Mouse (Mus musculus) right cerebral cortex, postnatal 4 days (tissue): ENCODE data around the gene Has3.
"Not testable (repeated sequence)": the region's sequence is repeated elsewhere in the genome, so short reads cannot be mapped to it uniquely, and the experiment has no call there.

ENCODE experiments used
- DNase-seq: peaks from one replicate; pipeline ENCODE4 v3.0.0-alpha.2; 2022

The Has3 gene

DNA sequence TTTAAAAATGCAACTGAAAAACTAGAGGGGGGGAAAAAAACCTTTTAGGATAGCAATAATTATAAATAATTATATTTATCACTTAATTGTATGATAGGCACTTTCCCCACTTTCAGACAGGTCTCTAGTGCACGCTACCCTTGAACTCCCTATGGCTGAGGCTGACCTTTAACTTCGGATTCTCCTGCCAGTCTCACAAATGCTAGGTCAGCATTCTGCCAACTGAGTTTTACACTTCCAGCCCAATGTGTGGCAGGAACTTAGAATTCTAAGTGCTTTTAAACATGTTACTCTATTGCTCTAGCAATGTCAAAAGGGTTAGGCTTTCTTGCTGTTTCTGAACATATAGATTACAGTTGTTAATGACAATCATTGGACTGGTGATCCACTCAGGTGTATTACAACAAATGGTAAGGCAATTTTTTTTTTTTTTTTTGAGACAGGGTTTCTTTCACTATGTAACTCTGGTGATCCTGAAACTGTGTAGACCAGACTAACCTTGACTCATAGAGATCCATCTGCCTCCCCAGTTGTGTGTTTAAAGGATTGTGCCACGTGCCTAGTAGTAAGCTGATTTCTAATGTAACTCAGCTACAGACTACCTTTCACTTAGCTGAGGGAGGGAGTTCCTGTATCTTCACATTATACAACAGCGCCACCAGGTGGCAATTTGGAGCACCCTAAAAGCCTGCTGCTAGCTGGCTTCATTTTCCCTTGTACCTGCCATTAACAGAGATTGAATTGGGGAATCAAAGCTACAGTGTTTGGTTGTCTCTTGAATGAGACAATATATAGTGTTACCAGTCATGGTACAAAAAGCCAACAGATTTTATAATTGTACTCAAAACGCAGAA, 17.5 kb downstream of the Has3 start:
- peak; percentile 87 for DNase-seq

DNA sequence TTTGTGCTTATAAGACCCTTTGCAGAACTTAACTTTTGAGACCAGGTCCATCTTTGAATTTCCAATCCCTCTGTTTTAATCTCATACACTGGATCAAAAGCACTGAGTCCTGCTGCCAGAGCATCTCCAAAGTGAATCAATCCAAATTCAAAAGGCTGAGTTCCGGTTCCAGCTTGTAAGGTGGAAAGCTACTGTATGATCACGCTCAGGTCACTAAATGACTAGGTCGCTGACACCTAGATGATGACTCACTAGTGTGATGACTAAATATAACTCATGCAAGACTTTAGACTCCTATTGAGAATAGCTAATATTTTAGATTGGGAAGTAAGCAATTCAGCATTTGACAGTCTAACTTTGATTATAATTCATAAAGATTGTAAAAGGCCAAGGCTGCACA, 18.8 kb downstream of the Has3 start:
- DNase-seq, result no peak

DNA sequence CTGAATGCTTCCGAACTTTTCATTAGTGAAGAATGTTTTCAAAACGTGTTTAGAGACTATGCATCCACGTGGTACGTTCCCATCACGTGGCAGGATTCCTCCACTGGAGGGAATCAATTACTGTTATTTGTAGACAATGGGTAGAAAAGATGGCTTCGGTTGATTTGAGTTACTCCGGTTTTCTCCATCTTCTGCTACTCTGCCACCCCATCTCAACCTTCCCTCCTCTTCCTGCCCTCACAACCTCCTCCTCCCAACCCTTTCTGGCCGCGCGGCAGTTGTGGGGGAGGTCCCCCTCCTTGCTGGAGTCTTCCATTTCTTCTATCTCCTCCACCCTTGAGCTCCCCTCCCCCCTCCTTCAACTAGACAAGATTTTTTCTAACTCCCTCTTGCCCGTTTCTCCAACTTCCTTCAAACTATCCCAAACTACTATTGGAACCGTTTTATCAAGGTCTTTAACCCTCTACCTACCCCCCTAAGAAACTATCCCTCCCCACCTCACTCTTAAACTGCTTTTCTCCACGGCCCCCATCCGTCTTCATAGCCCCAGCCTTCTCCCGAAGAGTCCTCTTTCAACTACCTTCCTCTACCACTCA, 22.3 kb downstream of the Has3 start:
- DNase-seq, result no peak

DNA sequence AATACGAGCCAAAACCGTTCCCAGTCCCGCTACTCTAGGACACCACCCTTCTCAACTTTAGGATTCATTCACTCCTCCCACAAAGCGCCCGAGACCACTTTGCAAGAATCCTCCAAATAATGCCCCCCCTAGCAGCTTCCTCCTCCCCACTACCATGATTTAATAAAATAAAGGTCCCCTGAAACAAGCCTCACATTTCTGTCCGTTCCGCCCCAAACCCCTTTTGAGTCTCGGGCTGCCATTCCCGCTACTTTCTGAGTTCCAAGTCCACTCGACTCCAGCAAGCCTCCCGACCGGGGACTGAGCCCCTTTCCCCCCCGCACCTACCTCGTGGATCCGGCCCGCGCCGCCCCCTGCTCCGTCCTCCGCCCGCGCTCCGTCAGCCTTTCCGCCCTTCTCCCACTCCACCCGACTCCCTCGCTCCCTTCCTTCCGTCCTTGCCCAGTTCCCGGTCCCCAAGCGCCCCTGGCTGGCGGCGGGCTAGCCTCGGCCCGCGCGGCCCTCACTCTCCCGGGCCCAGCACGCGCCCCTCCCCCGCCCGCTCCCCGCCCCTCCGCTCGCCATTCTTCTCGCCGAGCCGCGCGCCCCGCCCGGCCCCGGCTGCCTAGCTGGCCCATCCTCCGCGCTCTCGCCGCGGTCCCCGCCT, 22.9 kb downstream of the Has3 start:
- peak; percentile 60 for DNase-seq

DNA sequence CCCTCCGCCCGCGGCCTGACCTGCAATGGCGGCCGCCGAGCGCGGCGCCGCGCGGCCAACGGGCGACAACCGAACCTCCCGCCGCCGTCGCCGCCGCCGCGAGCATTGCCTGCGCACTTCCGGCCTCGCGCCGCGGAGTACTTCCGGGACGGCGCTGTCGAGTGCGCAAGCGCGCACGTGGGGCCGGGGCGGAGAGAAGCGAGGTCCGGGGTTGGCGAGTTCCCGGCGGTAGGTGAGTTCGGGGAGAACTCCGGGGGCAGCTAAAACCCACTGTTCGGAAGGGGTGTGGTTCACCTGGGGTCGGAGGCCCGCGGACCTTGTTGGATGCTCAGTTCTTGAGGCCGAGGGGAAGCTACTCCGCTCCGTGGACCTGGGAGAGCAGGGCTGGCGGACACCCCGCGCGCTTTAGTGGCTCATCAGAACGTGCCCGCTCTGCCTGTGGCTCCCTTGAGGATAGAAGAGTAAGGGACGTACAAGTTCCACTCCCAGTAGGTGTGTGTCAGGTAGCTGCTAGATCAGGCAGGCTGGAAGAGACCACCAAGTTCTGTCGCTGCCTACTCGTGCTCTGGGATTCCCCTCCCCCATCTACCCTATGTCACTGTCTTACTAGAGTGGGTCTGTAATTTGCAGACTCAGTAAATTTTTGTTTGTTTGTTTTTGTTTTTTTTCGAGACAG, 23.6 kb downstream of the Has3 start, which contains the start of gene Utp4:
TSS of gene Utp4 (plus strand) at position 156 of the 676 bp plus-strand sequence.
- peak; percentile 83 for DNase-seq

DNA sequence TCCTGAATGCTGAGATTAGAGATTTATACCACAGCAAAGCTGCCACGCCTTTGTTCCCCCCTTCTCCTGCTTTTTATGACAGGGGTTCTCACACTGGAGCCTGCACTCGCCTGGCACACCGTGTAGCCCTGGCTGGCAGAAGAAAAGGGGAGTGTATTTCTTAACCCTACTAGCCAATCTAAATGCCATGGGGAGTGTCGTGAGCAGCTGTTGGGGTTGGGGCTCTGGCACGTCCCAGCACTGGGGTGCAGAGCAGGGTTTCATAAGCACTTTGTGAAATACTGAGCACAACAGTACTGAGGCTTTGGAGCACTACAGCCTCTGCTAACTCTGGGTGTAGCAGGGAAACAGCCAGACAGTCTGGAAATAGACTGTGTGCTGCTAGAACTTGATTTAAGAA, 29.4 kb downstream of the Has3 start:
- no peak for DNase-seq

DNA sequence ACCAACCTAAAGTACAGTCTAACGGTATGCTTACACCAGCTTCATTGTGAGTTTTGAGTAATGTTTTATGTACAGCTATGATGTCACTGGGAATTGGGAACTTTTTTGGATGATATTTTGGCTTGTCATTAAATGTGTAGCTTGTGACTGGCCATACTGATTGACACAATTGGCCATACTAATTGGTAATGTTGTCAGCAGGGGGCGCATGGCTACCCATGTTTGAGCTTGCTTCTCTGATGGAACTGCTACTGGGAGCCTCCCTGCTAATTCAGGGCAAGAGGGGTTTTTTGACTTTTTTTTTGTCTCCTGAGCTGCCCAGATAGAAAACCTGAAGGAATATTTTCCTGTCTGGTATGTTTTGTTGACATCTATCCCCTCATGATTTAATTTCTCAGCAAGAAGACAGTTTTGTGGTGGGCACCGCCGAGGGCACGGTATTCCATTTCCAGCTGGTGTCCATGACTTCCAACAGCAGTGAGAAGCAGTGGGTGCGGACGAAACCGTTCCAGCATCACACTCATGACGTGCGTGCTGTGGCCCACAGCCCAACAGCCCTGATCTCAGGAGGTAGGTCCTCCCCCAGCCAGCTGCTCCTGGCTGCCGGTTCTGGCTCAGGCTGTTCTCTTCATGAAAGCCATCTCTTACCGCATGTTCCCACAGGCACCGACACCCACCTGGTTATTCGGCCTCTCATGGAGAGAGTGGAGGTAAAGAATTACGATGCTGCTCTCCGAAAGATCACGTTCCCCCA, 35.9 kb downstream of the Has3 start:
- peak; percentile 57 for DNase-seq

DNA sequence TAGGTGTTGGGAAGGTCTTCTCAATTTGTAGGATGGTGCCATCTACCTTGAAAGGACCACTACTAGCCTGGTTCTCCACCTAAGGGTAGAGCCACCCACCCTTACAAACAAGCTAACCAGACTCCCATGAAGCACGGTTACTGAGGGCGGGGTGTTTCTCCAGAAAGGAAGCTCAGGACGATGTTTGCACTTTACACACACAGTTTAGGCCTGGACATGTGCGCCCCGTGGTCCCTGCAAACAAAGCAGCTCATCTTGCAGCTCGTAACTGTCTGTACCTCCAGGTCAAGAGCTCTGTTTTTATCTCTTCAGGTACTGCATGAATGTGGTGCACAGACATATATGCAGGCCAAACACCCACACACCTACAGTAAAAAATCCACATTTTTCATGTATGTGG, 36.6 kb downstream of the Has3 start:
- no peak for DNase-seq

DNA sequence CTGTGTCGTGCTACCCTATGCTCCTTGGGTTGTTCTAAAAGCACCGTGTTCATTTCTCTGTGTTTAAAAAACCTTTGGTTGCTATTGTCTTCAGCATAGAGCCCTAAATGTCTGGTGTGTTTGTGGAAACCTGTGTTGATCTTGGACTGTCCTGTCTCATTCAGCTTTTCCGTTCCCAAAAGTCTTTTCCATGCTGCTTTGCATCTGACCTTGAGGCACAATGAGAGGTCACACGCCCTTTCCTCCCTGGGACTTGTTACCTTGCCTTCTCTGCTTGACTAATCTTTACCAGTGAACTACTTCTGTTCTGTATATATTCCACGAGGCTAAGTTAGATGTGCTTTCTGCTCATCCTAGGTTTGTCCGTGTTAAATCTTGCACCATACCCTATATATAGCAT, 37.4 kb downstream of the Has3 start:
- DNase-seq, result no peak

DNA sequence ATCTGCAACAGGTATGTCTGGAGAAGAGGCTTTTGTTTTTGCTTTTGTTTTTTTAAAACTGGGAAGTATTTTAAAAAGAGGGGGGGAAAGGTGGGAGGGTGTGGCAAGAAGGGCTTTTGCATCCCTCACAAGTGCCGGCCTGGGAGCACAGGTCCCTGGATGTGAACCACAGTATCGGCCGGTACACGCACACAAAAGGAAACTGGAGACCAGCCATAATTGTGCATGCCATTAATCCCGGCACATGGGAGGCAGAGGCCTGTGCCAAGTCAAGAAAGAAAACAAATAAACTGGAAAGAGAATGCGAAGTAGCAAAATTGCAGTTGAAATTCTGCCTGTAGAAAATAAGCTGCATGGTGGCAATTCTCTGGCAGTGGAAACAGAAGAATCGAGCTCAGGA, 38.2 kb downstream of the Has3 start:
- DNase-seq, result no peak

DNA sequence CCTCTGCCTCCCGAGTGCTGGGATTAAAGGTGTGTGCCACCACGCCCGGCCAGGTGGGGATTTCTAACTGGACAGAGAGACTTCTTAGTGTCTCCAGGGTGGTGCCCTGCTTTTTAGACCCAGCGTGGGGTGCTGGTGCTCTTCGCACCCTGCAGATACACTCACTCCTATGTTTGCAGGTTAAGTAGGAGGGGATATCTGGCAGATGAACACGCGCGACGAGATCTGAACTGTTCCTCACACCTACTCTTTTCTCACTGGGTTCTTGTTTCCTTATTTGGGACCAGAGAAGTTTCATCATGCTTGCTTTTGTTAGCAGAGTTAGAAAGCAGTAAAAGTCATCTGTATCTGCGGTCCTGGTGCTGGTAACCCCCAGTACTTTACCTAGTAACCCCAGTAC, 43.6 kb downstream of the Has3 start:
- DNase-seq, result no peak

DNA sequence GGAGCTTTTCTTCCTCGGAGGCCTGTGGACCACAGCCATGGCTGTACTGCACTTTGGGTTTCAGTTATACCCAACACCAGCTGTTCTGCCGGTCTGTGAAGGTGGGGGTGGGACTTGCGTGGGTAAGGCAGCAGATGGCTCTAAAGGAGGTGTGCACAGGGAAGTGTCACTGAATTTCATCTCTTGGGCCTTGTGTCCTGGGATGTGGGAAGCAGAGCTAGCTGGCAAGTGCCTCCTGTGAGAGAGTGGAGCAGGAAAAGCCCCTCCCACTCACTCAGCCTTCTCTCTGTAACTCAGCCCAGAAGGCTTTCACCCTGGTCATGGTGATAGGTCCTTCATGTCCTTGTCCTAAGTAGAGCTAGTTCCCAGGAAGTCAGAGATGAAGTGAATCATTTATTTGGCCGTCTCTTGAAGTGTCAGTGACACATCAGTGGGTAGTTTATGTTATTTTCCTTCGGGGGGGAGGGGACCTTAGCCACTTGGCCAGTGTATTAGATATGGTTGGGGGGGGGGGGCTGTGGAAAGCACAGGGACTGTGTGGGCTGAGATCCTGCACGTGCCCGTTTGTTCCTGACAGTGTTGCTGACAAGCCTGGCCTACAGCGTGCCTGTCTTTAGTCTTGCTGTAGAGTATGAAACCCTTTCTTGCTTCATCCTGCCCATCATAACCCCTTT, 49.8 kb downstream of the Has3 start:
- no peak for DNase-seq

DNA sequence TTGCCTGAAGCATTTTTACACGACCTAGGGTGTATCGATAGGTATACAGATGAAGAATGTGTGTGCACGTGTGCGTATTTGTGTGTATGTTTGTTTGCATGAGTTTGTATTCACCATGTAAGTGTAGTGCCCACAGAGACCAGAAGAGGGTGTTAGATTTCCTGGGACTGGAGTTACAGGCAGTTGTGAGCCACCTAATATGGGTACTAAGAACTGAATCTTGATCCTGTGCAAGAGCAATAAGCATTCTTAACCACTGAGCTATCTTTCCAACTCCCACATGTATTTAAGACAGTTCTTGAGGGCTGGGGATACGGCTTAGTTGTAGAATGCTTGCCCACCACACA, 50.3 kb downstream of the Has3 start:
- no peak for DNase-seq

DNA sequence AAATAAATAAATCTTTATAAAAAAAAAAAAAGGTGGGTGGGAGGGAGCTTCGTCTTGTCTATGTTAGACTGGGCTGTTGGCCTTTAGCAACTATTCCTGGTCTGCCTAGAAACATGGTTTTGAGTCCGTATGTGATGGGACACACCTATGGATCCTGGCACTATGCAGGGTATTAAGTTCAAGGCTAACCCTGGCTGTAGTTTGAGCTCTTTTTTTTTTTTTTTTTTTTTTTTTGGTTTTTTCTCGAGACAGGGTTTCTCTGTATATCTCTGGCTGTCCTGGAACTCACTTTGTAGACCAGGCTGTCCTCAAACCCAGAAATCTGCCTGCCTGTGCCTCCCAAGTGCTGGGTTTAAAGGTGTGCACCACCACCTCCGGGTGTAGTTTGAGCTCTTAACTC, 54.0 kb downstream of the Has3 start:
- no peak for DNase-seq

DNA sequence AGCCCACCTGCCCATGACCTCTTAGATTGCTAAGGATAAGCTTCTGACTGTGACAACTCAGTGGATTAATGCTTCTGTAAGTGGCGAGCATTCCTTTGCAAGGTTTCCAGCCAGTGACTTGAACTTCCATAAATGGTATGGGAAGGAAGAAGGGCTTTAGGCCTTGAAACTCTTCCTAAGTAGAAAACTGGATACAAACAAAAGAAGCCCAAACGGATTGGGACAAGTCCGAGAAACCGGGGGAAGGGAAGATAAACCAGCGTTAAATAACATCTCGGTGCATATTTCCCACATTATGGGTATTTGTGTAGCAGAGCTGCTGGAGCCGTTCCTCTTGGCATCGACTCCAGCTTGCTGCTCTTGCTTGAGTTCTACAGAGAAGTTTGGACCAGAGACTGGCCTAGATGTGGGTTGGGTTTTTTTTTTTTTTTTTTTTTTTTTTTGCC, 54.9 kb downstream of the Has3 start:
- DNase-seq, result no peak

DNA sequence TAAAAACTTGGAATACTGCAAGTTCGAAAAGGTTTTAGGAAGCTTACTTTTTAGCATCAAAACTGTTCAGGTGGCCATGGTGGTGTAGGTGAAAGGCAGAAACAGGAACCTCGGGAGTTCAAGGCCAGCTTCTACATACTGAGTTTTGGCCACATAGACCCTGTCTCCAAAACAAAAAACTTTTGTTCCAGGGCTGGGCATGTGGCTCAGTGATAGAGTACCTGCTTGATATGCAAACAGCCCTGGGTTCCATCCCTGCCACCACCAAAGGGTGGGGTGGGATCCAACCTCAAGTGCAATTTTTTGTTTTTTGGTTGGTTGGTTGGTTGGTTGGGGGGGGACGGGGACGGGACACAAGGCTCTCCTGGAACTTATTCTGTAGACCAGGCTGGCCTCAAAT, 55.4 kb downstream of the Has3 start:
- no peak for DNase-seq

DNA sequence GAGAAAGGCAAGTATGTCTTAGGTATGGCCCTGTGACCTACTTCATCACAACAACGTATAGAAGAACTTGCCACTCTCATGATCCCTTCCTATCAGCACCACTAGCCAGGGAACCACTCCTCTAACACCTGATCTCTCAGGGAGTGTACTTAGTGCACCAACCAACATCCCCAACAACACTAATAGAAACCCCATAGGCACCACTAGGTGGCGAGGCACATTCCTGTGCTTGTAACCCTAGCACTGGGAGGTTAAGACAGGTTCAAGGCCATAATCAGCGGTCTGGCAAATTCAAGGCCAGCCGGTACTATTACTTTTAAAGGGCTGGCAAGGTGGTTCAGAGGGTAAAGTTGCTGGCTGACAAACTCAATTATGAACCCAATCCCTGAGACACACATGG, 57.2 kb downstream of the Has3 start:
- no peak for DNase-seq

DNA sequence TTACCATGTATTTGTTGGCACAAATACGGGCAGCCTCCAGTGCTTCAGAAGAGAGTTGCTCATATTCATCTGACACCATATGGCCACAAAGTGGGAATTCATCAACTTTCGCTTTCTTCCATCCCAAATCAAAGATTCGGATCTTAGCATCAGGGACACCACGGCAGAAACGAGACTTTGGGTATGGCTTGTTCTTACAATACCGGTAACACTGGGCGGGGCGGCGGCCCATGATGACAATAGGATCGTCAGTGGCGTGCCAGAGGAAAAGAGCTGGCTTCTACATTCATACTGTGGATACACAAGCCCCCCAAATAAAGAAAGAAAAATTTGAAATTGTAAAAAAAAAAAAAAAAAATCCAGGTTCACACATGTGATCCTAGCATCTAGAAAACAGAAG, 58.1 kb downstream of the Has3 start:
- DNase-seq, result not testable (repeated sequence)

DNA sequence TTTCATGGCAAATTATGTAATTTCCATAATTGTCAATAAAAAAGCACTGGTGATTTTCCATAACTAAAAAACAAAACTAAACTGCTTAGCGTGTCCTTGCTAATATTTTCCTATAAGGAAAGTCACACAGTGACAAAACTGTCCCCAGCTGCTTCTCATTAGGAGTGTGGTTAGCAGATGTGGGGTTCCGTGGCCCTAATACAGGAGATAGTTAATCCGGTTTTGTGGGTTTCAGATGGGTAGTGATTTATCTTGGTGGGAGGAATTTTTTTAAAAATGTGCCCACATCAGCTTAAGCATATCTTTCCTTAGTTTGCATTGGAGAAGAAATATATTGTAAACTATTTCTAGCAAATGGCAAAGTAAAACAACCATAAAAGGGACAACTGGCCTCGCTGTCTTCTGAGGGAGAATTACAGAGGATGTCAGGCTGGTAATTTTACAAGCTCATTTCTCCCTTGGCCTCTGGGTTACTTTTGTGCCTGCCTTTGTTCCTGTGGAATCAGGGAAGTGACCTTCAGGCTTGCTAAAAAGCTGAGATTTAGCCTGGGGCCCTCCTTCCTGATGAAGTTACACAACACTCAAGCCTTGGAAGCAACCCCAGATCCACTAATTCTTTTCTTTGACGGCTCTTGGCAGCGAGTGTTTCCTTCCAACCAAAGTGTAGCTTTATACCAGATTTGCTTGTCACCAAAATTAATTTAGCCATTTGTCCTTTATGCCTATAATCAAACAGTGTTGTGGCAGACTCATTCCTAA, 59.3 kb downstream of the Has3 start:
- no peak for DNase-seq

DNA sequence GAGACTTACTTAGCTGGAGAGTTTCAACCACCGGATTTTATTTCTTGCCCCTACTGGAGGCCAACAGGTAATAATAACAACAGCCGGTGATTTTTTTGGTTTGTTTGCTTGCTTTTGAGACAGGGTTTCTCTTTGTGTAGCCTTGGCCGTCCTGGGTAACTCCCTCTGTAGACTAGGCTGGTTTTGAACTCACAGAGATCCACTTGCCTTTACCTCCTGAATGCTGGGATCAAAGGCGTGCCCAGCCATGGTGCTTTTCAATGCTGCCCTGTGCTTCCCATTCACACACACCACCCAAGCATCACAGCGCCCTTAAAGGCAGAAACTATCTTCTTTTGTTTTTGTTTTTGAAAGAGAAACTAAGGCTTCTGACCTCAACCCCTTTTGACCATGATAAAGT, 59.9 kb downstream of the Has3 start:
- no peak for DNase-seq

DNA sequence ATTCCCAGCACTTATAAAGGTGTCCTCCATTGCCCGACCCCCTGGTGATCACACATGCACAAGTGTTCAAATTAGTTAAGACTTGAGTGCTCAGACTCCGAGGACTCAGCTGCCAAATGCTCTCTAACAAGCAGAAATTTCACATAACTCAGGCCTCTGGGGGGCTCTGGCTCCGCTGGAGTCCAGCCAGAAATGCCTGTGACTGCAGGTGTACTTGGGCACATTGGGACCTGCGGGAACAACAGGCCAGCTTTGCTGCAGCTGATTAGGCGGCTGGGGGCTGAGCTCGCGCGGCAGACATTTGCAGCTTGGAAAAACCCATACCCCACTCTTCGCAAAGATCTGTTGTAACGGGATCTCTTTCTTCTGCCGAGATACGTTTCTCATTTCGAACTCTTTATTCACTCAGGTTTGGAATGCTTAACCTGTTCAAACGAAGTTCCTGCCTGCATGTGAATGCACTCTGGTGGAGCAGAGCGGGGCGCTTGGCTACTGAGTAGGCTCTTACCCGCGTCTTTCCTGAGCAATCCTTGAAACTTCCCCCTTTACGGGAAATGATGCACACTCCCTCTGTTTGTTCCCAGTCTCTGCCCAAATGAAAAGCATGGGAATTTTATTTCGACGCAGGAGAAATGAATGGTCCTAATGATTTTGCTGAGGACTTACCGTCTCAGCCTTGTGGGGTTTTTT, 62.5 kb downstream of the Has3 start:
- DNase-seq, result peak; percentile 21
